Mouse (Mus musculus): ENCODE measurements around the gene Gm19410. TPM values are rescaled to one million over a fixed set of nuclear protein-coding genes. Genes with fewer than 3 reads are reported as not detected.

The Gm19410 gene
- total RNA-seq (2021): not detected in 2 replicates
- long read RNA-seq, experiment 1: 0 reads
- long read RNA-seq, experiment 2: 0 reads

DNA sequence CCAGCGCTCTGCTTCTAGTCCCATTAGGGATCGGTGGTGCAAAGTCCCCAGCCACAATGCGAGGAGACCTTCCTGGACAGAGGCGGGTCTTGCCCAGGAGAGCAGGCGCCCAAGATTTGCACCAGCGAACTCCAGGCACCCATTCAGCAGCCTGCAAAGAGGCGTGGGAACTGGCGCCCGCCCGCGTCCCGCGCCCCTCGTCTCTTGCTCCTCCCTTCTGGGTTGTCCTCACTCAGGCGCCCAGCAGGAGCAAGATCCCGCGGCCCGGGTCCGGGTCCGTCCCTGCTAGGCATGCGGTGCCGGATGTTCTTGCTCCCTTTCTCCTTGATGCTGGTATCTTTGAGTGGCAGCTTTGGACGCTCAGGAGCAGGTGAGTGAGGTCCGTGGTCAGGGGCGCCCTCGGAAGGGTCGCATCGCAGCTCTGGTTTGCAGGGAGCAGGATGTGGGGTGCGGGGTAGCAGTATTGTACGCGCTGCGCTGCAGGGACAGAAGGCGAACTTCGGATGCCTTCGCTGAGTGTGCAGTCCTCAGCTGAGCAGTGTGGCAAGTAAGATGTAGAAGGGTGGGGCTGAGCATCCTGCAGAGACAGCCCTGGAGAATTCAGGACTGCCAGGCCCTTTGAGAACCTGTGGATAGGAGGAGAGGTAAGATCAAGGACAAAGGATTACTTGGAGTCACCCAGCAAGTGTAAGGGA, at the start of gene Gm19410:
Gene Gm19410, plus strand, starts transcription at position 292 of the 695 bp plus-strand sequence.
- peak; percentile 43 for DNase-seq

DNA sequence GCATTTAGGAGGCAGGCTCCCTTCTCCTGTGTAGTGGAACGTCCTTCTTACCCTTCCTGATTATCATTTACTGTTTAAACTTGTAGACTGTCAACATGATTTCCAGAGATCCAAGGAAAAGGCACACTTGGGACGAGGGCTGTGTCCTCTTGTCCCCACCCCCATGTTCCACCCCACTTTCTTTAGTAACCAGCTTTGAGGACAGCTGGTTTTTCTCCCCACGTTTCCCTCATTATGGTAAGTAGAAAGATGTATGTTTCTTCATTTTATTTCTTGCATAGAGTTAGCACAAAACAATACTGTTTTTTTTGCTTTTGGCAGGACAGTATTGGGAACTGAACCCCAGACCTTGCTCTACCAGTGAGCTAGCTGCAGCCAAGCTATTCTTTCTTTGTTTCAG, 34.8 kb upstream of the Gm19410 start:
- no peak for DNase-seq

DNA sequence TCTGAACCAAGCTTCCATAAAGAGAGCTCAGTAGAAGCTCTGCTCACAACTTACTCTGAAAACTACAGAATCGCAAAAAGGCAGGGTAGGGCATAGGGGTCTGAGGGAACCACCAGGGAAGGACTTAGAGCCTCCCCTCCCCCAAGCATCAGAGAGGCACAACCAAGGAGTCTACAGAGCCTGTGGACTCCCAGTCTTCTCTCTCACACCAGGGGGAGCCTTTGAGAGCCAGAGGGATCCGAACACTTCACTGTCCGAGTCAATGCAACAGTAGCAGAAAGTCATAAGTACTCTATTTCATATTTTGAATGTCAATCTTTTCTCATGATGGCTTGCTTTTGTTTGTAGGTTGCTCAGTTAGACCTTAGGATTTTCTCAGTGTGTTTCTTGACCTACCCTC, 30.2 kb upstream of the Gm19410 start:
- DNase-seq: peak; percentile 29

DNA sequence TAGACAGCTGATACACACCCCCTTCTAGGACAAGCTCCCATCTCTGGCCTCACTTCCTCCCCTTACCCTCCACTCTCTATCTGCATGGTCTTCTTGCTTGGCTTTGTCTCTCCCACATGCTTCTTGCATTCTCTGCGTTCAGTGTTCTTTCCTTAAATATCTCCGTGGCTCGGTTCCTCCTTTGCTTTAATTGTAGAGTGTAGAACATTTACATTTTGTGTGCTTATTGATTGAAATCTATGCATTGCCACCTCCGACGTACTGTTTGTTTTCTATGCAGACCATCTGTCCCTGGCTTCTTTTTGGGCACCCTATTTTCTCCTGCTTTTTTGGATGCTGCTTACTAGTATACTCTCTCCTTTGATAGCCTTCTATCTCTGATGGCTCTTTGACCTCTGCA, 9.4 kb upstream of the Gm19410 start:
- no peak for DNase-seq

DNA sequence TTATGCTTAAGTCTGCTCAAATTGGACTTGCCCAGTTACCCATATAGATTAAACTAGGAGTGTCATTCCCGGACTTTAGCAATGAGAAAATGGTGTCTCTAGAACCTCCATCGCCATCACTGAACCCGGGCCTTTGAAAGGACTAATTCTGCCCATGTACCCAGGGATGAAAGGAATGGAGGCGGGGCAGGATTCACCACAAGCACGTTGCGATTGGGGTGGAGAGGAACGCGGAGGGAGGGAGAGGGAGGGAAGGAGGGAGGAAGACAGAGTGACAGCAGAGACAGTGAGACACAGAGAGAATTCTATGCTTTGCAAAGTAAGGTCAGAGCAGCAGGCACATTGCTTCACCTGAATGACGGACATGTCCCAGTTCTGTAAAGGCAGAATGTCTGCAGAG, 570 bp upstream of the Gm19410 start:
- peak; percentile 8 for DNase-seq

DNA sequence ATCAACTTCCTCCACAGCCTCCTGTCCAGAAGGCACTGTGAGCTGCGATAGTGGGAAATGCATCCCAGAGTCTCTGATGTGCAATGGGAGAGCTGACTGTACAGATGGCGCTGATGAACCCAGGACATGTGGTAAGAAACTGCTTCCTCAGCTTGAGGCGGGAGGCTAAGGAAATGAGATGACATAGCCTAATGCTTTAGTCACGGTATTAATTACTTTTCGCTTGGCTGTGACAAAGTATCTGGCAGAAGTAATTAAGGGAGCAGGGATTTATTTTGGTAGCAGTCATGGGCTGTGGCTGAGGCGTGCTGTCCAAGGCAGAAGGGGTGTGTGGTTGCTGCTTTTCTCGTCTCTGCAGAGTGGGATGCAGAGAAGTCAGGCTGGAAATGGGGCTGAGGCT, 7.9 kb downstream of the Gm19410 start:
- no peak for DNase-seq

Small RNA genes lying within 50 kb of the gene (microRNA-seq; reads per million reads assigned to microRNA genes)
- 0 reads per million in 2 experiments for gene Gm44474
